26 mouse cellular contexts compared by ENCODE assay signal in genomic region chr15:12351470-12351869, GRCm38 (mm10). TPM values are rescaled to one million over a fixed set of nuclear protein-coding genes. Genes with fewer than 3 reads are reported as not detected.
DNase-seq lines count a peak whose midpoint lies in the region; ATAC-seq lines count a peak whose summit lies in the region.
"Had no signal": no experiment of that assay in that cellular context is flagged by ENCODE, and none has a peak within 500 bp of the region (broad histone marks: within the 10 kb centered on the region; RNA-seq: fewer than 3 reads in every experiment).

No protein-coding gene starts in this region.

- H3K27ac ChIP-seq in forebrain, embryonic 13.5 days: no peak overlapping the region
- no peak overlapping the region for H3K27ac ChIP-seq in forebrain, embryonic 14.5 days (ENCODE audit: low read depth, low read length)
- no peak overlapping the region for H3K27ac ChIP-seq in midbrain, embryonic 15.5 days
- H3K27ac ChIP-seq in midbrain, embryonic 14.5 days (replicated peaks; ENCODE audit: low read depth, low read length): no peak overlapping the region
- H3K27ac ChIP-seq: embryonic facial prominence, embryonic 10.5 days; embryonic facial prominence, embryonic 13.5 days; heart, adult 2 months; heart, embryonic 10.5 days; heart, embryonic 13.5 days; hindbrain, embryonic 12.5 days; hindbrain, embryonic 15.5 days had no signal

- WGBS in forebrain, embryonic 13.5 days: 97% methylated on average over 7 of the region's 7 CpGs
- WGBS in forebrain, embryonic 14.5 days: 90% methylated on average over 7 of the region's 7 CpGs
- WGBS in midbrain, embryonic 15.5 days: 95% methylated on average over 7 of the region's 7 CpGs
- WGBS in midbrain, embryonic 14.5 days: 98% methylated on average over 7 of the region's 7 CpGs

- H3K4me1 ChIP-seq in forebrain, embryonic 13.5 days: no peaks in the 10 kb centered on the region
- no peaks in the 10 kb centered on the region for H3K4me1 ChIP-seq in forebrain, embryonic 14.5 days (ENCODE audit: control insufficient read depth, insufficient read depth, low read length)
- no peaks in the 10 kb centered on the region for H3K4me1 ChIP-seq in midbrain, embryonic 15.5 days
- no peaks in the 10 kb centered on the region for H3K4me1 ChIP-seq in midbrain, embryonic 14.5 days (ENCODE audit: control insufficient read depth, insufficient read depth, low read length)
- H3K4me1 ChIP-seq: embryonic facial prominence, embryonic 10.5 days; embryonic facial prominence, embryonic 13.5 days; heart, embryonic 10.5 days; hindbrain, embryonic 12.5 days; hindbrain, embryonic 15.5 days had no signal

- ATAC-seq in forebrain, embryonic 13.5 days: 0 out of 2 replicates have a peak, but pooled peaks have one; percentile 48
- ATAC-seq in forebrain, embryonic 14.5 days: no peak
- ATAC-seq in midbrain, embryonic 15.5 days (replicated peaks): peak; percentile 57
- ATAC-seq in midbrain, embryonic 14.5 days (ENCODE audit: low FRiP score, low TSS enrichment): no peak
- ATAC-seq: activated CD4-positive, CD25-positive, alpha-beta regulatory T cell, adult 4 months had no signal

- H3K4me2 ChIP-seq in forebrain, embryonic 13.5 days: no peak overlapping the region
- H3K4me2 ChIP-seq in forebrain, embryonic 14.5 days (ENCODE audit: low read length): no peak overlapping the region
- no peak overlapping the region for H3K4me2 ChIP-seq in midbrain, embryonic 15.5 days
- H3K4me2 ChIP-seq in midbrain, embryonic 14.5 days (ENCODE audit: low read length): no peak overlapping the region
- H3K4me2 ChIP-seq: embryonic facial prominence, embryonic 13.5 days; heart, embryonic 13.5 days; hindbrain, embryonic 12.5 days; hindbrain, embryonic 15.5 days had no signal

- no peak overlapping the region for H3K4me3 ChIP-seq in forebrain, embryonic 13.5 days
- H3K4me3 ChIP-seq in forebrain, embryonic 14.5 days (ENCODE audit: low read depth, low read length): no peak overlapping the region
- no peak overlapping the region for H3K4me3 ChIP-seq in midbrain, embryonic 15.5 days
- no peak overlapping the region for H3K4me3 ChIP-seq in midbrain, embryonic 14.5 days (replicated peaks; ENCODE audit: low read depth, low read length)
- H3K4me3 ChIP-seq: embryonic facial prominence, embryonic 10.5 days; embryonic facial prominence, embryonic 13.5 days; erythroblast, embryonic 14.5 days; heart, adult 2 months; heart, embryonic 10.5 days; heart, embryonic 13.5 days; hindbrain, embryonic 12.5 days; hindbrain, embryonic 15.5 days had no signal

- H3K36me3 ChIP-seq in forebrain, embryonic 13.5 days (ENCODE audit: poor library complexity, severe bottlenecking): peaks cover 64% of the 10 kb centered on the region
- peaks cover 46% of the 10 kb centered on the region for H3K36me3 ChIP-seq in forebrain, embryonic 14.5 days (ENCODE audit: control insufficient read depth, insufficient read depth, low read length)
- peaks cover 7% of the 10 kb centered on the region; the same call in 1 of the 2 replicates for H3K36me3 ChIP-seq in midbrain, embryonic 15.5 days (replicated peaks)
- H3K36me3 ChIP-seq in midbrain, embryonic 14.5 days (ENCODE audit: control insufficient read depth, insufficient read depth, low read length): peaks cover 56% of the 10 kb centered on the region

- no peak for DNase-seq in forebrain, embryonic 14.5 days (ENCODE audit: low spot score)
- DNase-seq in heart, adult 11 months: peak; percentile 66
- no peak for DNase-seq in heart, postnatal 10 days
- no peak for DNase-seq in midbrain, embryonic 14.5 days
- DNase-seq: adrenal gland, adult 8-10 months; adrenal gland, postnatal 25 days; cerebellum, adult 11-12 months; cerebellum, adult 8-10 months; cerebellum, postnatal 10 days; cerebellum, postnatal 36 days; embryo, embryonic 11 days; gastrocnemius, postnatal 25 days; heart, adult 2 months had no signal

- no peaks in the 10 kb centered on the region for H3K9me3 ChIP-seq in forebrain, embryonic 13.5 days (replicated peaks)
- H3K9me3 ChIP-seq in forebrain, embryonic 14.5 days (replicated peaks; ENCODE audit: control insufficient read depth, low read length): no peaks in the 10 kb centered on the region
- no peaks in the 10 kb centered on the region for H3K9me3 ChIP-seq in midbrain, embryonic 15.5 days
- H3K9me3 ChIP-seq in midbrain, embryonic 14.5 days (ENCODE audit: control insufficient read depth, low read length): no peaks in the 10 kb centered on the region
- H3K9me3 ChIP-seq: embryonic facial prominence, embryonic 10.5 days; embryonic facial prominence, embryonic 13.5 days; heart, embryonic 10.5 days; heart, embryonic 13.5 days; hindbrain, embryonic 12.5 days; hindbrain, embryonic 15.5 days had no signal

- H3K9ac ChIP-seq in forebrain, embryonic 13.5 days: no peak overlapping the region
- no peak overlapping the region for H3K9ac ChIP-seq in forebrain, embryonic 14.5 days (ENCODE audit: low read length)
- H3K9ac ChIP-seq in midbrain, embryonic 15.5 days: no peak overlapping the region
- H3K9ac ChIP-seq in midbrain, embryonic 14.5 days (replicated peaks; ENCODE audit: low read length): no peak overlapping the region
- H3K9ac ChIP-seq: embryonic facial prominence, embryonic 13.5 days; heart, embryonic 13.5 days; hindbrain, embryonic 12.5 days; hindbrain, embryonic 15.5 days had no signal

- intact Hi-C loops in heart, postnatal 10 days (cut with DNase I): no loop called here

- no peaks in the 10 kb centered on the region for H3K27me3 ChIP-seq in forebrain, embryonic 13.5 days
- no peaks in the 10 kb centered on the region for H3K27me3 ChIP-seq in forebrain, embryonic 14.5 days (replicated peaks; ENCODE audit: control insufficient read depth, insufficient read depth, low read length)
- no peaks in the 10 kb centered on the region for H3K27me3 ChIP-seq in midbrain, embryonic 15.5 days (replicated peaks)
- H3K27me3 ChIP-seq in midbrain, embryonic 14.5 days (ENCODE audit: control insufficient read depth, insufficient read depth, low read length): no peaks in the 10 kb centered on the region
- H3K27me3 ChIP-seq: embryonic facial prominence, embryonic 13.5 days; heart, embryonic 13.5 days; hindbrain, embryonic 12.5 days; hindbrain, embryonic 15.5 days had no signal

RNA-seq across cellular contexts. Expression of gene 1810049J17Rik, which starts 29.8 kb away (rescaled TPM):
- polyA plus RNA-seq in forebrain, embryonic 13.5 days (2015; fragmentation: Nextera tagmentation; extraction: Ambion mirVana): 0.81 TPM in 1 of 2 replicates, not detected in the other
- 1.2 and 1.6 TPM in 2 replicates for polyA plus RNA-seq in forebrain, embryonic 14.5 days (2014; fragmentation: Nextera tagmentation; extraction: Ambion mirVana)
- total RNA-seq in heart, postnatal 10 days (2021): under 1 TPM in 1 of 2 experiments, not detected in 1; 0.65 TPM
- polyA plus RNA-seq in midbrain, embryonic 15.5 days (2015; fragmentation: Nextera tagmentation; extraction: Ambion mirVana): 1.1 TPM in 2 replicates
- polyA plus RNA-seq in midbrain, embryonic 14.5 days (2014; fragmentation: Nextera tagmentation; extraction: Ambion mirVana): 1.6 and 1.7 TPM in 2 replicates
- total RNA-seq: adrenal gland, postnatal 25 days; heart, adult 2 months; hematopoietic stem cell, adult 5-6 weeks had no signal
- polyA plus RNA-seq: activated CD4-positive, CD25-positive, alpha-beta regulatory T cell, adult 4 months; brain, embryonic 14.5 days; cortical plate, adult 2 months; embryonic facial prominence, embryonic 10.5 days; embryonic facial prominence, embryonic 13.5 days; erythroblast, embryonic 14.5 days; heart, adult 2 months; heart, embryonic 10.5 days had no signal

RNA-seq across cellular contexts. Expression of gene Golph3, which starts 30.2 kb away (rescaled TPM):
- 62.4 and 63.8 TPM in 2 replicates for polyA plus RNA-seq in forebrain, embryonic 13.5 days (2015; fragmentation: Nextera tagmentation; extraction: Ambion mirVana)
- 83.0 and 88.5 TPM in 2 replicates for polyA plus RNA-seq in forebrain, embryonic 14.5 days (2014; fragmentation: Nextera tagmentation; extraction: Ambion mirVana)
- total RNA-seq in heart, postnatal 10 days (2021): 10 to 100 TPM; 87.3 to 98.4 TPM
- polyA plus RNA-seq in midbrain, embryonic 15.5 days (2015; fragmentation: Nextera tagmentation; extraction: Ambion mirVana): 62.6 and 64.8 TPM in 2 replicates
- polyA plus RNA-seq in midbrain, embryonic 14.5 days (2014; fragmentation: Nextera tagmentation; extraction: Ambion mirVana): 74.5 and 88.2 TPM in 2 replicates

Comparison
In these comparisons a context has a peak if more than half of its experiments do, and no peak if none do; other contexts are left out.
1. ATAC-seq: peak in forebrain, embryonic 13.5 days (single experiment) and midbrain, embryonic 15.5 days (single experiment); none in forebrain, embryonic 14.5 days (single experiment) and midbrain, embryonic 14.5 days (single experiment).